Mouse (Mus musculus): ENCODE measurements around the gene Fam83d. TPM values are rescaled to one million over a fixed set of nuclear protein-coding genes. Genes with fewer than 3 reads are reported as not detected.
"Not testable (repeated sequence)": the region's sequence is repeated elsewhere in the genome, so short reads cannot be mapped to it uniquely, and the experiment has no call there.

Gene Fam83d
- polyA plus RNA-seq, 1 experiment from 2014 or later: 39.9 TPM

DNA sequence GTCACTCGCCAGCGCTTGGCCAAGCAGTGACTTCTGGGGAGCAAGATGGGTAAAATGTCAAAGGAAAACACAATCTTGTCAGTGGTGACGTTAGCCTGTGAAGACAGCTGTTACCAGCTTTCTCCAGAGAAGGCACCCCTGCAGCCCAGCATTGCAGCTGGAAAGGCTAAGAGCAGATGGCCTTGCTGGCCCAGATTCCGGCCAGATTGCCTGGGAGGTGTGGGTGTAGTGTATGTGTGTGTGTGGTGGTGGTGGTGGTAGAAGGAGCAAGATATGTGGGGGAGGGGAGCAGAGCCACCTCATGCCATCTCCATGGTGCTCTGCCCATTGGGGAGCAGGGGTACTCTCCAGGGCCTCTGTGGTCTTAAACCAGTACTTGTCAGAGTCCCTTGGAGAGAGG is 34.8 kb upstream of the Fam83d start:
- Histone ChIP-seq H3K9me3 (replicated peaks) (no peaks in the 10 kb centered on the region), H3K4me1 (no peaks in the 10 kb centered on the region), H3K27me3 (no peaks in the 10 kb centered on the region), H3K4me2 (replicated peaks) (no peak overlapping the region), H3K9ac (no peak overlapping the region), H3K4me3 (replicated peaks) (no peak overlapping the region), H3K27ac (replicated peaks) (no peak overlapping the region), H3K36me3 (no peaks in the 10 kb centered on the region)
- 73% methylated on average over 4 of the region's 4 CpGs for WGBS
- ATAC-seq (ENCODE audit: insufficient number of reproducible peaks, low FRiP score, low TSS enrichment, low read depth): no peak; the same call in 1 of the 2 replicates

- ATAC-seq (ENCODE audit: insufficient number of reproducible peaks, low FRiP score, low TSS enrichment, low read depth): no peak
- no peak overlapping the region for H3K4me3 ChIP-seq (replicated peaks)
- no peak overlapping the region for H3K9ac ChIP-seq
- H3K4me1 ChIP-seq: no peaks in the 10 kb centered on the region
- H3K27me3 ChIP-seq: no peaks in the 10 kb centered on the region
- no peak overlapping the region for H3K27ac ChIP-seq (replicated peaks)
- no peak overlapping the region for H3K4me2 ChIP-seq (replicated peaks)
- no peaks in the 10 kb centered on the region for H3K9me3 ChIP-seq (replicated peaks)
- no peaks in the 10 kb centered on the region for H3K36me3 ChIP-seq
- WGBS: 80% methylated on average over 6 of the region's 6 CpGs
Observed at GRCm38 (mm10) chr2:158733914-158734313, 34.0 kb upstream of the Fam83d start.

DNA sequence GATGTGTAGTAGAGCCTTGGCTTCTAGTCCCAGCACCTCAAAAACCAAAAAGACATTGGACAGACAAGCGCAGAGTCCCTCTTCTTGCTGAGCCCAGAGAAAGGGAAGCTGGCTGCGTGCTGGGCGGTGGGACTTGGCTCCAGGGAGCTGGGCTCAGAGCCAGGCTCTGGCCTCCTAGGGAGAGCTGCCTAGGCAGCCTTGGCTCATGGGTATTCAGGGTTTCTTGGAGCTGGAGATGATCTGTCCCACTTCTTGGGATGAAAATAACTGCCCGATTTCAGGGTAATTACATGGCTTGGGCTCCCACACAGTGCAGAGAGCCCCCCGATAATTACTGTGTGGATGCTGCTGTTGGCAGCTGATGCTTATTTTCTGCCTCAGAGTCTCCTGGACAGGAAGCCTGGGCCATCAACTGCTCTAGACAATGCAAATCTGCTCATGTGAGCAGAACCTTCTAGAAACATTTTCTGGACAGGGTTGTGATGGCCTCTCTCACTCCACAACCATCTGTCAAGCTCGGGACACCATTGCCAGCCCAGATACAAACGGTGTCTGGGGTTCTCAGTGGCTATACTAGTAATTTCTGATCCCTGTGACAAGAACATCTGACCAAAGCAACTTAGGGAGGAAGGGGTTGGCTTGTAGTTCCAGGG is 33.3 kb upstream of the Fam83d start:
- Histone ChIP-seq H3K4me1 (no peaks in the 10 kb centered on the region), H3K36me3 (no peaks in the 10 kb centered on the region), H3K9ac (no peak overlapping the region), H3K4me2 (replicated peaks) (no peak overlapping the region), H3K27ac (replicated peaks) (no peak overlapping the region), H3K4me3 (replicated peaks) (no peak overlapping the region), H3K9me3 (replicated peaks) (no peaks in the 10 kb centered on the region), H3K27me3 (no peaks in the 10 kb centered on the region)
- ATAC-seq (ENCODE audit: insufficient number of reproducible peaks, low FRiP score, low TSS enrichment, low read depth): peak; percentile 26; the same call in 1 of the 2 replicates
- WGBS: 69% methylated on average over 7 of the region's 7 CpGs

DNA sequence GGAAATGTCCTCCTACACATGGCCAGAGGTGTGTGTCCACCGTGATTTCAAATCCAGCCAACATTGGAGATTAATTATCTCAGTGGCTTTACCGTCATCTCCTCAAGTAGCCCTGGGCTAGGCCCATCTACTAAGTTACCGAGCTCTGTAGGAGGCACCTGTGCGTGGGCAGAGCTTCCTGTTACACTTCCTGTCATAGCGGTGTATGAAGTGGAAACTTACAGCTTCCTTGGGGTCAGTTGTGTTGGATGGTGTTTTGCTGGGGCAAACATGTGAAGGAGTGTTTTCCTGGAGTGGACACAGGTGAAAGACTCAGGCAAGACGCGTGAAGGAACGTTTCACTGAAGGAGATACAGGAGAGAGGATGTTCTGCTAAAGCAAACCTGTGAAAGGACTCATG is 32.6 kb upstream of the Fam83d start:
- Histone ChIP-seq H3K27me3 (no peaks in the 10 kb centered on the region), H3K4me1 (no peaks in the 10 kb centered on the region), H3K36me3 (no peaks in the 10 kb centered on the region), H3K9me3 (replicated peaks) (no peaks in the 10 kb centered on the region), H3K4me2 (replicated peaks) (no peak overlapping the region), H3K27ac (replicated peaks) (no peak overlapping the region), H3K9ac (no peak overlapping the region), H3K4me3 (replicated peaks) (no peak overlapping the region)
- WGBS: 80% methylated on average over 8 of the region's 8 CpGs
- no peak for ATAC-seq (ENCODE audit: insufficient number of reproducible peaks, low FRiP score, low TSS enrichment, low read depth)

DNA sequence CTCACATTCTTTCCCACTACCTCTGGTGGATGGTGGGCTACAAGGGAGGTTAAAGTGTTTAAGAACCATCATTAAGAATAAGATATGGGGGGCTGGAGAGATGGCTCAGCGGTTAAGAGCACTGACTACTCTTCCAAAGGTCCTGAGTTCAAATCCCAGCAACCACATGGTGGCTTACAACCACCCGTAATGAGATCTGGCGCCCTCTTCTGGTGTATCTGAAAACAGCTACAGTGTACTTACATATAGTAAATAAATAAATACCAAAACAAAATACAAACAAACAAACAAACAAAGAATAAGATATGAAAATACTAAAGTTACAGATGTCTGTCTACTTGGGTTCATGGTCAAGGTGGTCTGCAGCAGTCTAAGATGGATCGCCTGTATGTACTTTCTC is 31.6 kb upstream of the Fam83d start:
- H3K9me3 ChIP-seq (replicated peaks): not testable (repeated sequence)
- WGBS: 81% methylated on average over 4 of the region's 4 CpGs

DNA sequence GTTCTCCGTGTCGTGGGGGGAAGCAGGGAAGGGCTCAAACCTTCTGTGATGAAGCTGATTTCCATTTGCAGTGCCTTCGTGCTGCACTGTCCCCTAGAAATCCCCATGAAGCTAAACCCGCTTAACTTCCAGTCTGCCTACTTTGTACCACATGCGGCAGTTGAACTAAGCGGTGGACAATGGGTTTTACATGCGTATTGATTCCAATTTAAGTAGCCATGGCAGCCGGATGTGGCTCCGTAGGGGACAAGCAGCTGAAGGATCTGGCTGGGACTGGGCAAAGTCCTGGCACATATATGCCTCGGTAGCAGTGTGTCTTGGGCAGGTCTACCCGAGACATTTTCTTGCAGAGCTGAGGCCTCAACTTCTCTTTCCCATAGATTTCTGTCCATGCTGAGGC is 29.3 kb upstream of the Fam83d start:
- Histone ChIP-seq H3K4me2 (replicated peaks) (no peak overlapping the region), H3K4me3 (replicated peaks) (no peak overlapping the region), H3K9me3 (replicated peaks) (no peaks in the 10 kb centered on the region), H3K27me3 (no peaks in the 10 kb centered on the region), H3K4me1 (no peaks in the 10 kb centered on the region), H3K9ac (no peak overlapping the region), H3K27ac (replicated peaks) (no peak overlapping the region), H3K36me3 (no peaks in the 10 kb centered on the region)
- 79% methylated on average over 11 of the region's 11 CpGs for WGBS
- ATAC-seq (ENCODE audit: insufficient number of reproducible peaks, low FRiP score, low TSS enrichment, low read depth): no peak

More for the DNA sequence above, 31.6 kb upstream of the Fam83d start:
- H3K4me1 ChIP-seq; H3K9ac ChIP-seq; H3K4me3 ChIP-seq (replicated peaks); ATAC-seq (ENCODE audit: insufficient number of reproducible peaks, low FRiP score, low TSS enrichment, low read depth); H3K27me3 ChIP-seq; H3K27ac ChIP-seq (replicated peaks); H3K4me2 ChIP-seq (replicated peaks); H3K36me3 ChIP-seq: not testable (repeated sequence)

- Histone ChIP-seq H3K27ac (replicated peaks) (no peak overlapping the region), H3K4me2 (replicated peaks) (no peak overlapping the region), H3K9me3 (replicated peaks) (no peaks in the 10 kb centered on the region), H3K4me3 (replicated peaks) (no peak overlapping the region), H3K9ac (no peak overlapping the region), H3K27me3 (no peaks in the 10 kb centered on the region), H3K4me1 (no peaks in the 10 kb centered on the region), H3K36me3 (no peaks in the 10 kb centered on the region)
- ATAC-seq (ENCODE audit: insufficient number of reproducible peaks, low FRiP score, low TSS enrichment, low read depth): no peak
- 78% methylated on average over 3 of the region's 3 CpGs for WGBS
Observed at GRCm38 (mm10) chr2:158739113-158739512, 28.8 kb upstream of the Fam83d start.

- no peak for ATAC-seq (ENCODE audit: insufficient number of reproducible peaks, low FRiP score, low TSS enrichment, low read depth)
- Histone ChIP-seq H3K4me1 (no peaks in the 10 kb centered on the region), H3K9me3 (replicated peaks) (no peaks in the 10 kb centered on the region), H3K36me3 (no peaks in the 10 kb centered on the region), H3K9ac (no peak overlapping the region), H3K27ac (replicated peaks) (no peak overlapping the region), H3K4me2 (replicated peaks) (no peak overlapping the region), H3K4me3 (replicated peaks) (no peak overlapping the region), H3K27me3 (no peaks in the 10 kb centered on the region)
- 43% methylated on average over 9 of the region's 9 CpGs for WGBS
Observed at GRCm38 (mm10) chr2:158741011-158741501, 26.8 kb upstream of the Fam83d start.

- 75% methylated on average over 5 of the region's 5 CpGs for WGBS
- ATAC-seq (ENCODE audit: insufficient number of reproducible peaks, low FRiP score, low TSS enrichment, low read depth): no peak
- H3K4me2 ChIP-seq (replicated peaks): no peak overlapping the region
Observed at GRCm38 (mm10) chr2:158742431-158742830, 25.5 kb upstream of the Fam83d start.

GRCm38 (mm10) chr2:158743518-158744141 is 24.3 kb upstream of the Fam83d start:
- H3K27me3 ChIP-seq: no peaks in the 10 kb centered on the region
- H3K9ac ChIP-seq: no peak overlapping the region
- no peak overlapping the region for H3K4me2 ChIP-seq (replicated peaks)
- ATAC-seq (ENCODE audit: insufficient number of reproducible peaks, low FRiP score, low TSS enrichment, low read depth): no peak
- no peaks in the 10 kb centered on the region for H3K9me3 ChIP-seq (replicated peaks)
- WGBS: 85% methylated on average over 11 of the region's 11 CpGs
- H3K4me3 ChIP-seq (replicated peaks): no peak overlapping the region
- H3K4me1 ChIP-seq: no peaks in the 10 kb centered on the region
- no peaks in the 10 kb centered on the region for H3K36me3 ChIP-seq
- no peak overlapping the region for H3K27ac ChIP-seq (replicated peaks)

More at GRCm38 (mm10) chr2:158742431-158742830, 25.5 kb upstream of the Fam83d start:
- Histone ChIP-seq H3K36me3 (no peaks in the 10 kb centered on the region), H3K9me3 (replicated peaks) (no peaks in the 10 kb centered on the region), H3K27me3 (no peaks in the 10 kb centered on the region), H3K4me1 (no peaks in the 10 kb centered on the region), H3K27ac (replicated peaks) (no peak overlapping the region), H3K9ac (no peak overlapping the region), H3K4me3 (replicated peaks) (no peak overlapping the region)

DNA sequence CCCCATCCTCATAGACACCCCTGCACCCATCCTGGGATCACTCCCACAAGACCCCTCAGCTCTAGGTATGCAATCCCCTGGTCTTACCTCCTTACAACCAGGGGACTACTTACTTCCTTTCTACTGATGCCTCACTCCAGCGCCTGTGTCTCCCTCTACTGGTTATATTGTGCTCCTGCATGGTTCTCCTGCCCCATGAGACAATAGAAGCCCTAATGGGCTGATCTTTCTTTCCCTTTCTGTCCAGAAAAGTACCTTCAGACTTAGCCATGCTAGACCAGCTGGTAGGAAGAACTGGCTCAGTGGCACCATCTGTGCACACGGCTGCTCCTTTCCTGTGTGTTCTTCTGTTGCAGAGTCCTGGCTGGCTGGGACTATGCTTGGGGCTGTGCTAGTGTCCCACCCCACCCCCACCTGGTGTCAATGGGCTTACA is 22.8 kb upstream of the Fam83d start:
- no peak for ATAC-seq (ENCODE audit: insufficient number of reproducible peaks, low FRiP score, low TSS enrichment, low read depth)
- H3K27me3 ChIP-seq: no peaks in the 10 kb centered on the region
- H3K4me2 ChIP-seq (replicated peaks): no peak overlapping the region
- H3K9me3 ChIP-seq (replicated peaks): no peaks in the 10 kb centered on the region
- no peak overlapping the region for H3K27ac ChIP-seq (replicated peaks)
- no peaks in the 10 kb centered on the region for H3K36me3 ChIP-seq
- H3K9ac ChIP-seq: no peak overlapping the region
- H3K4me3 ChIP-seq (replicated peaks): no peak overlapping the region
- no peaks in the 10 kb centered on the region for H3K4me1 ChIP-seq
- 23% methylated on average over 2 of the region's 2 CpGs for WGBS

DNA sequence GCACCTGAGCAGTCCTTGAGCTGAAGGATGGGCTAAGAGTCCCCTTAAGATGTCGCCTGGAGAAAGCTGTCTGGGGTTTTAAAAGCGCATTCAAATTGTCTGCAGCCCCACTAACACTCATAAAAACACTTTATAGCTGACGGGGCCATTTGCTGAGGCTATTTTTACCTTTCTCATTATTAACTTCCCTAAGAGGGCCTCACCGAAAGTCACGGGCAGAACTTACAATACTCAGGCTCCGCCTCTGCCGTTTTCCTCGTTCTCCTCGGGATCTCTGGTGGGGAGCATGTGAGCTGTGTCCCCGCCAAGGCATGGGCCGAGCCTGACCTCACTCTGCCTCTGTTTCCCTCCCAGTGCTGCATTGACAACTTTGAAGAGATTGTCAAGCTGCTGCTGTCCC is 21.7 kb upstream of the Fam83d start:
- H3K27me3 ChIP-seq: no peaks in the 10 kb centered on the region
- H3K4me1 ChIP-seq: no peaks in the 10 kb centered on the region
- H3K27ac ChIP-seq (replicated peaks): no peak overlapping the region
- no peak overlapping the region for H3K4me3 ChIP-seq (replicated peaks)
- no peak overlapping the region for H3K4me2 ChIP-seq (replicated peaks)
- H3K9ac ChIP-seq: no peak overlapping the region
- H3K9me3 ChIP-seq (replicated peaks): no peaks in the 10 kb centered on the region
- H3K36me3 ChIP-seq: no peaks in the 10 kb centered on the region
- 65% methylated on average over 11 of the region's 11 CpGs for WGBS
- no peak for ATAC-seq (ENCODE audit: insufficient number of reproducible peaks, low FRiP score, low TSS enrichment, low read depth)
